Mouse (Mus musculus) erythroblast, adult 5-6 weeks (primary cell): ENCODE data around the gene Stk19. TPM values are rescaled to one million over a fixed set of nuclear protein-coding genes. Genes with fewer than 3 reads are reported as not detected.
A peak's percentile ranks its signal among the peaks of the same experiment; 100 is the strongest.
"Not testable (repeated sequence)": the region's sequence is repeated elsewhere in the genome, so short reads cannot be mapped to it uniquely, and the experiment has no call there.

ENCODE experiments used
- ATAC-seq: replicated peaks from 2 replicates; pipeline ENCODE4 v1.8.0; 2016; ENCODE audit warnings: moderate number of reproducible peaks, mild to moderate bottlenecking, moderate TSS enrichment, inconsistent platforms; ENCODE audit not compliant: poor library complexity, low FRiP score, severe bottlenecking
- total RNA-seq, 2 experiments: library from RNA; stranded (forward) in 1 of 2; stranded (reverse) in 1 of 2; fragments of 150-400 nt in 1 of 2; fragments of 200-764, 138-1000 nt in 1 of 2; gene quantifications; 2 replicates each; pipeline versions ENCODE4 v1.2.3 to v1.2.4; 2015 to 2017; ENCODE audit warnings: low replicate concordance in 2 of 2

Gene Stk19
- total RNA-seq, 2 experiments from 2014 or later, result 5.9 to 8.3 TPM

DNA sequence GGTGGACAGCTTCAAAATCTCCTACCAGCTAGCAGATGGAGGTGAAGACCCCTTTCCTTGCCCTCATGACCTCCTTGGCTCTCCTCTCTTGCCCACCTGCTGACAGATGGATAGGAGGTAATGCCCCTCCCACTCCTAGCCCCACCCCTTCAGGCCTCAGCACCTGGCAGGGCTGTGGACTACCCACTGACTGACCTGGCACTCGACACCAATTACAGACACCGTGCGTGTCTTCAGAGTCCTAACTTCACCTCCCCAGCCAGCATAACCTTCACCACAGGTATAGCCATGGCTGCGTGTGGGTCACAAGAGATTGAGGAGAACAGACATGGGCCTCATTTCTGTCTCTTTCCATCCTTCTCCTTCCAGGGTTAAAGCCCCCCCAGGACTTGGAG is 37.2 kb downstream of the Stk19 start:
- ATAC-seq, result no peak

DNA sequence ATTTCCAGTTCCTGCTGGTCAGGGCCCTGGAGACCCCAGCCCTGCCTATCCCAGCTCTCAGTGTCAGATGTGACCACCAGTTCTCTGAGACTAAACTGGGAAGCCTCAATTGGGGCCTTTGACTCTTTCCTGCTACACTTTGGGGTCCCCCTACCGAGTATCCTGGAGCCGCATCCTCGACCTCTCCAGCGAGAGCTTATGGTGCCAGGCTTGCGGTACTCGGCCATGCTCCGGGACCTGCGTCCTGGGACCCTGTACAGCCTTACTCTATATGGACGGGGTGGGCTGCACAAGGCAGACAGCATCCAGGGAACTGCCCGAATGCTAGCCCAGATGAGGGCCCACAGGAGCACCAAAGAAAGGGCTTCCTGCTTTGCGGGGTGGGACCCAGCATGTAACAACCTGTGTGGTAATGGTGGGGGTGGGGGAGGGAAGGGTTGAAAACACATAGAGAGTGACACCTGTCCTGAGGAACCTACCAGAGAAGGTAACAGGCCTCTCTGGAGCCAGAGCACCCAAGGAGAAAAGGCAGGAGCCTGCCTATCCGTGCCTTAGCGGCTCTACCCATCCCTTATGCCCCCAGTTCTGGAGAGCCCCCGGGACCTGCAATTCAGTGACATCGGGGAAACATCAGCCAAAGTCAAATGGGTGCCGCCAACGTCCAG is 37.7 kb downstream of the Stk19 start:
- ATAC-seq, result no peak

DNA sequence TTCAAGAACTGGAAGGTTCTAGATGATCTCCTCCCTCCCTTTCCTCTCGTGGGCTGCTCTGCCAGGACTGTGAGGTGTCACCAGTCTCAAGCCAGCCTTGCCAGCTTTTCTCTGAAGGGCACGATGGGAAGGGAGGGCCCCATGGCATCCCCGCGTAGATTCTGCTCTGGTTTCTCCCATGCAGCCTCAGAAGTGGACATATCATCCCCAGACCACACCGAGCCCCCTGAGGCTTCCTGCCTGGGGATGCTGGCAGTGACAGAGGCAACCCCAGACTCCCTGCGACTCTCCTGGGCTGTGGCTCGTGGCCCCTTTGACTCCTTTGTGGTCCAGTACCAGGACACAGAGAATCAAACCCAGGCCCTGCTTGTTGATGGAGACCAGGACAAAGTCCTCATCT is 38.7 kb downstream of the Stk19 start:
- ATAC-seq, result not testable (repeated sequence)

DNA sequence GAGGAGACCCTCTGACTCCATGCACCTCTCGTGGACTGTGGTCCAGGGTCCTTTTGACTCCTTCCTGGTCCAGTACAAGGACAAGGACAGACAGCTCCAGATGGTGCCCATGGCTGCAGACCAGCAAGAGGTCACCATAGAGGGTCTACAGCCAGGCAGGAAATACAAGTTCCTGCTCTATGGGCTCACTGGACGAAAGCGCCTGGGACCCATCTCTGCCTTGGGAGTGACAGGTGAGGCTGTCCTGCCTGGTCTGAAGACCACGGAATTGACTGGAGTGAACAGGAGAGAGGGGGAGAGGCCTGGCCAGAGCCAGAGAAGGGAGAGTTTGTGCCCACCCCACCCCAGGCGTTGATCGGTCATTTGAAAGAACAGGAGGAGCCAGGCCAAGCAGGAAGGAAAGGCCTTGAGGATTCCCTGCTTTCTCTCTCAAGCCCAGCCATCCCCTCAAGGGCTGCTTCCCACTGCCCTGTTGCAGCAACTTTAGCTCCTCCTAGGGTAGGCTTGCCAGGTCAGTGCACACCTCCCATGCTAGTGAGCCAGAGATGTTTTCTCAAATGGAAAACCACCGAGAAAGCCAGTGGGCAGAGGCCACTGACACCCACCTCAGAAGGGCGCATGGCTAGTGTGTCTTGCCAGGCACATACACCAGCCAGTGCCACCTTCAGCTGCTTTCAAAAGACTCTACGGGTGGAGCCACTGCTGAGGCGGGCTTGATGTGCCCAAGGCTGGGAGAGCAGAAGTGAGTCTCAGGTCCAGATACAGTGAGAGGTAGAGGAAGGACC is 39.3 kb downstream of the Stk19 start:
- ATAC-seq, result not testable (repeated sequence)

DNA sequence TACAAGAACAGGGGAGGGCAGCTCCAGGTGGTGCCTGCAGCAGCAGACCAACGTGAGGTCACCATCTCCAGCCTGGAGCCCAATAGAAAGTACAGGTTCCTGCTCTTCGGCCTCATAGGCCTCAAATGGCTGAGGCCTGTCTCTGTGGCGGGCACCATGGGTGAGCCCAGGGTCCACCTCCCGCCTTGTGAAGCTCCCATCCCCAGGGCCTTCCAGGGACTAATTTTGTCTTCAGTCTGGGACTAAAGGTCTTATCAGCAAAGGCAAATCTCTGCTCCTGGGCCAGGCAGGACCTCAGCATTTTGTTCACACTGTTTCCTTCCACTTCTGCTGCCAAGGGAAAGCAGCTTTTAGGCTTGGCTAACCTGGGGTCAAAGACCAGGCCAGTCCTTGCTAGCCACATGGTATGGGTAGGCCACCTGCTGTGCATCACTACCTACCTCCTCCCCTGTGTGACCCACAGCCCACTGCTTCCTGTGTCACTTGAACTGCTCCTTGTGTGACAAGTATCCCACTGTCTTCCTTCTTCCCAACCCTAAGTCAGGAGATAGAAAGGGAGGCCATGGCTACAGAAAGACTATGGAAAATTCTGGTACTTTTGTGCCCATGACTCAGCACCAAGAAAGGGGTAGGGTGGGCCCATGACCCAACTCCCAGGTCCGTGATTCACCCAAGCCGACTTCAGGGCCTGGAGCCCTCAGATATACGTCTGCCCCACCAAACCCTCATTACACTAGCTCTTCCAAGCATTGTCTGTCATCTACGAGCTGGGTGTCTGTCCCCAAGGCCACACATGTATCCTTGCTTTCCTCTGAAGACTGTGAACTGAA is 40.2 kb downstream of the Stk19 start:
- no peak for ATAC-seq

DNA sequence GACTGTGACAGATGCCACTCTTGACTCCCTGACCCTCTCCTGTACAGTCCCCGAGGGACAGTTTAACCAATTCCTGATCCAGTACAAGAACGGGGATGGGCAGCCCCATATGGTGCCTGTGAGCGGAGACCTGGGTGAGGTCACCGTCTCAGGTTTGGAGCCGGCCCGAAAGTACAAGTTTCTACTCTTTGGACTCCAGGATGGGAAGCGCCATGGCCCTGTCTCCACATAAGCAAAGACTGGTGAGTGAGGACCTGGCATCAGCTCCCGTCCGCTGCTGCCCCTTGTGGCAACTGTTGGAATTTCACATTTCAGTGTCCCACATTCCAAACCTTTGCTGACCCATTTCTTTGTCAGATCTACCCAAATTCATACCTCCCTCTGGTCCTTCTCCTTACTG is 41.1 kb downstream of the Stk19 start:
- ATAC-seq, result peak; percentile 56; the same call in 1 of the 2 replicates

DNA sequence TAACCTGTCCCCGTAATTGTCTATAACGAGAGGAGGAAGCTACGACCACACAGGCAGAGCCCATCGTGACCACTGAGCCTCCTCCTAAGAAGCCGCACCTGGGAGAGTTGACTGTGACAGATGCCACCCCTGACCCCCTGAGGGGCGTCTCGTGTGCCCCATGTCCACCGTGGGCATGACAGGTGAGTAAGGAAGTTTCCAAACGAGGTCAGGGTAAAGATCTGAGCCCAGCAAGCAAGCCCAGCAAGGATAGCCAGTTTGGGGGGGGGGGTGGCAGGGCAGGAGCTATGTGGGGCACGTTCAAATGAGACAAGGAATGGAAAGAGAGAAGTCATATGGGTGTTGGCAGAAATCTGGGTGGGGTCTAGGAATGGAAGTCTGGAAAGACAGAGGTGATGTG is 41.7 kb downstream of the Stk19 start:
- no peak for ATAC-seq

DNA sequence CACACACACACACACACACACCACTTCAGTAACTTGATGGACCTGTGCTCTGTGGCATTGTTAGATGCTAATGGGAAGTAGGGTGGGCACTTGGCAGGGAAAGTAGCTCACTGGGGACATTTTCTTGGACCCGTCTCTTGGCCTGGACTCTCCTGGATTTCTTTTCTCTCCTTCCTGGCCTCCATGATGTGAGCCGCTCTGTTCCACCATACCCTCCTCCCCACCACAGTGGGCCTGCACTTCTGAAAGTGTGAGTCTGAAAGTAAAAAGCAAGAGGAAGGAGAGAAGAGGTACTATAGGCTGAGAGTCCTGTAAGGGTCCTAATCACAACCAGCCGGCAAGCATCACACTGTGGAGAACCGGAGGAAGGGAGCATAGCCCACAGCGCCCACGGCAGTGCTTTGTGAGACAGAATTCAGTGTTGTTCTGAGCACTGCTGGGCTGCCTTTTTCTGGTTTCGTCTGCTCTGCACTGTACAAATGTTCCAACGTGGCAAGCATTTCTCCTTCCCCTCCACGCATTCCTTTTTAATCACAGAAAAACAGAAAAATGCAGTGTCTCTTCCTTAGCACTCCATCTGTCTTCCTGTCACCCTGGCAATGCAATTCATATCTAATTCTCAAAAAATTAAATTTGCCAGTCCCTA is 58.9 kb downstream of the Stk19 start:
- ATAC-seq, result no peak

Other genes with a start within 250 kb of the Stk19 start
Only the 30 nearest of the 39 such genes appear.
- gene Egfl8, start 221.0 kb downstream of the Stk19 start, total RNA-seq (2015; ENCODE audit: low replicate concordance), result 2.3 TPM in 1 of 2 replicates, not detected in the other
- 0.34 TPM in 1 of 2 replicates, not detected in the other for gene Egfl8, start 221.0 kb downstream of the Stk19 start, total RNA-seq (2017; ENCODE audit: low replicate concordance)
- 13.6 and 21.3 TPM in 2 replicates for gene Ppt2, start 208.4 kb downstream of the Stk19 start, total RNA-seq (2015; ENCODE audit: low replicate concordance)
- gene Ppt2, start 208.4 kb downstream of the Stk19 start, total RNA-seq (2017; ENCODE audit: low replicate concordance), result 2.9 and 3.3 TPM in 2 replicates
- gene Prrt1, start 207.4 kb downstream of the Stk19 start, total RNA-seq (2015; ENCODE audit: low replicate concordance), result not detected in 2 replicates
- not detected in 2 replicates for gene Prrt1, start 207.4 kb downstream of the Stk19 start, total RNA-seq (2017; ENCODE audit: low replicate concordance)
- gene Fkbpl, start 192.2 kb downstream of the Stk19 start, total RNA-seq (2015; ENCODE audit: low replicate concordance), result not detected in 2 replicates
- 0.42 and 3.9 TPM in 2 replicates for gene Fkbpl, start 192.2 kb downstream of the Stk19 start, total RNA-seq (2017; ENCODE audit: low replicate concordance)
- gene Atf6b, start 189.8 kb downstream of the Stk19 start, total RNA-seq (2015; ENCODE audit: low replicate concordance), result 4.2 and 6.9 TPM in 2 replicates
- 4.0 and 6.1 TPM in 2 replicates for gene Atf6b, start 189.8 kb downstream of the Stk19 start, total RNA-seq (2017; ENCODE audit: low replicate concordance)
- not detected in 2 replicates for gene Tnxb, start 166.4 kb downstream of the Stk19 start, total RNA-seq (2015; ENCODE audit: low replicate concordance)
- gene Tnxb, start 166.4 kb downstream of the Stk19 start, total RNA-seq (2017; ENCODE audit: low replicate concordance), result not detected in 2 replicates
- 0.38 and 0.84 TPM in 2 replicates for gene C4b, start 93.1 kb downstream of the Stk19 start, total RNA-seq (2015; ENCODE audit: low replicate concordance)
- gene C4b, start 93.1 kb downstream of the Stk19 start, total RNA-seq (2017; ENCODE audit: low replicate concordance), result not detected in 2 replicates
- gene Cyp21a1, start 32.4 kb downstream of the Stk19 start, total RNA-seq (2015; ENCODE audit: low replicate concordance), result not detected in 2 replicates
- gene Cyp21a1, start 32.4 kb downstream of the Stk19 start, total RNA-seq (2017; ENCODE audit: low replicate concordance), result not detected in 2 replicates
- 6.5 and 6.9 TPM in 2 replicates for gene Dxo, start 74 bp upstream of the Stk19 start, total RNA-seq (2015; ENCODE audit: low replicate concordance)
- 3.5 and 19.9 TPM in 2 replicates for gene Dxo, start 74 bp upstream of the Stk19 start, total RNA-seq (2017; ENCODE audit: low replicate concordance)
- 4.8 and 9.8 TPM in 2 replicates for gene Skiv2l, start 13.3 kb upstream of the Stk19 start, total RNA-seq (2015; ENCODE audit: low replicate concordance)
- gene Skiv2l, start 13.3 kb upstream of the Stk19 start, total RNA-seq (2017; ENCODE audit: low replicate concordance), result 16.0 and 20.4 TPM in 2 replicates
- 23.0 and 30.0 TPM in 2 replicates for gene Nelfe, start 13.4 kb upstream of the Stk19 start, total RNA-seq (2015; ENCODE audit: low replicate concordance)
- 16.3 and 19.7 TPM in 2 replicates for gene Nelfe, start 13.4 kb upstream of the Stk19 start, total RNA-seq (2017; ENCODE audit: low replicate concordance)
- gene Cfb, start 25.6 kb upstream of the Stk19 start, total RNA-seq (2015; ENCODE audit: low replicate concordance), result not detected in 2 replicates
- 0.43 and 0.56 TPM in 2 replicates for gene Cfb, start 25.6 kb upstream of the Stk19 start, total RNA-seq (2017; ENCODE audit: low replicate concordance)
- gene Zbtb12, start 42.5 kb upstream of the Stk19 start, total RNA-seq (2015; ENCODE audit: low replicate concordance), result 0.38 and 0.42 TPM in 2 replicates
- gene Zbtb12, start 42.5 kb upstream of the Stk19 start, total RNA-seq (2017; ENCODE audit: low replicate concordance), result 0.98 TPM in 1 of 2 replicates, not detected in the other
- 1.5 TPM in 1 of 2 replicates, not detected in the other for gene Gm20547, start 45.1 kb upstream of the Stk19 start, total RNA-seq (2015; ENCODE audit: low replicate concordance)
- gene Gm20547, start 45.1 kb upstream of the Stk19 start, total RNA-seq (2017; ENCODE audit: low replicate concordance), result not detected in 2 replicates
- 3.6 TPM in 1 of 2 replicates, not detected in the other for gene C2, start 61.3 kb upstream of the Stk19 start, total RNA-seq (2015; ENCODE audit: low replicate concordance)
- 0.98 TPM in 1 of 2 replicates, not detected in the other for gene C2, start 61.3 kb upstream of the Stk19 start, total RNA-seq (2017; ENCODE audit: low replicate concordance)
- 18.8 and 19.9 TPM in 2 replicates for gene Ehmt2, start 61.5 kb upstream of the Stk19 start, total RNA-seq (2015; ENCODE audit: low replicate concordance)
- gene Ehmt2, start 61.5 kb upstream of the Stk19 start, total RNA-seq (2017; ENCODE audit: low replicate concordance), result 18.8 and 22.0 TPM in 2 replicates
- not detected in 2 replicates for gene Slc44a4, start 77.5 kb upstream of the Stk19 start, total RNA-seq (2015; ENCODE audit: low replicate concordance)
- gene Slc44a4, start 77.5 kb upstream of the Stk19 start, total RNA-seq (2017; ENCODE audit: low replicate concordance), result not detected in 2 replicates
- gene Neu1, start 94.3 kb upstream of the Stk19 start, total RNA-seq (2015; ENCODE audit: low replicate concordance), result 12.3 and 12.9 TPM in 2 replicates
- 7.0 and 8.7 TPM in 2 replicates for gene Neu1, start 94.3 kb upstream of the Stk19 start, total RNA-seq (2017; ENCODE audit: low replicate concordance)
- 4.0 and 7.3 TPM in 2 replicates for gene Hspa1b, start 122.3 kb upstream of the Stk19 start, total RNA-seq (2015; ENCODE audit: low replicate concordance)
- 4.3 and 7.9 TPM in 2 replicates for gene Hspa1b, start 122.3 kb upstream of the Stk19 start, total RNA-seq (2017; ENCODE audit: low replicate concordance)
- not detected in 2 replicates for gene Gm20481, start 133.0 kb upstream of the Stk19 start, total RNA-seq (2015; ENCODE audit: low replicate concordance)
- not detected in 2 replicates for gene Gm20481, start 133.0 kb upstream of the Stk19 start, total RNA-seq (2017; ENCODE audit: low replicate concordance)
- gene Hspa1a, start 135.2 kb upstream of the Stk19 start, total RNA-seq (2015; ENCODE audit: low replicate concordance), result 1.5 and 2.9 TPM in 2 replicates
- 5.0 and 5.4 TPM in 2 replicates for gene Hspa1a, start 135.2 kb upstream of the Stk19 start, total RNA-seq (2017; ENCODE audit: low replicate concordance)
- gene Hspa1l, start 135.8 kb upstream of the Stk19 start, total RNA-seq (2015; ENCODE audit: low replicate concordance), result not detected in 2 replicates
- not detected in 2 replicates for gene Hspa1l, start 135.8 kb upstream of the Stk19 start, total RNA-seq (2017; ENCODE audit: low replicate concordance)
- gene Lsm2, start 144.9 kb upstream of the Stk19 start, total RNA-seq (2015; ENCODE audit: low replicate concordance), result 46.8 and 50.3 TPM in 2 replicates
- gene Lsm2, start 144.9 kb upstream of the Stk19 start, total RNA-seq (2017; ENCODE audit: low replicate concordance), result 11.2 and 16.7 TPM in 2 replicates
- 24.4 and 33.4 TPM in 2 replicates for gene Vars, start 164.0 kb upstream of the Stk19 start, total RNA-seq (2015; ENCODE audit: low replicate concordance)
- gene Vars, start 164.0 kb upstream of the Stk19 start, total RNA-seq (2017; ENCODE audit: low replicate concordance), result 37.4 and 45.0 TPM in 2 replicates
- not detected in 2 replicates for gene Vwa7, start 179.6 kb upstream of the Stk19 start, total RNA-seq (2015; ENCODE audit: low replicate concordance)
- not detected in 2 replicates for gene Vwa7, start 179.6 kb upstream of the Stk19 start, total RNA-seq (2017; ENCODE audit: low replicate concordance)
- gene Sapcd1, start 191.1 kb upstream of the Stk19 start, total RNA-seq (2015; ENCODE audit: low replicate concordance), result 2.3 TPM in 1 of 2 replicates, not detected in the other
- not detected in 2 replicates for gene Sapcd1, start 191.1 kb upstream of the Stk19 start, total RNA-seq (2017; ENCODE audit: low replicate concordance)
- gene Msh5, start 209.8 kb upstream of the Stk19 start, total RNA-seq (2015; ENCODE audit: low replicate concordance), result 0.38 and 1.5 TPM in 2 replicates
- 5.7 and 8.8 TPM in 2 replicates for gene Msh5, start 209.8 kb upstream of the Stk19 start, total RNA-seq (2017; ENCODE audit: low replicate concordance)
- gene Clic1, start 213.0 kb upstream of the Stk19 start, total RNA-seq (2015; ENCODE audit: low replicate concordance), result 74.6 and 85.9 TPM in 2 replicates
- gene Clic1, start 213.0 kb upstream of the Stk19 start, total RNA-seq (2017; ENCODE audit: low replicate concordance), result 66.9 and 68.8 TPM in 2 replicates
- 1.0 and 1.7 TPM in 2 replicates for gene Ddah2, start 222.1 kb upstream of the Stk19 start, total RNA-seq (2015; ENCODE audit: low replicate concordance)
- gene Ddah2, start 222.1 kb upstream of the Stk19 start, total RNA-seq (2017; ENCODE audit: low replicate concordance), result 2.2 TPM in 1 of 2 replicates, not detected in the other
- gene Ly6g6c, start 228.4 kb upstream of the Stk19 start, total RNA-seq (2015; ENCODE audit: low replicate concordance), result not detected in 2 replicates
- gene Ly6g6c, start 228.4 kb upstream of the Stk19 start, total RNA-seq (2017; ENCODE audit: low replicate concordance), result not detected in 2 replicates